In the genomic region with DNA sequence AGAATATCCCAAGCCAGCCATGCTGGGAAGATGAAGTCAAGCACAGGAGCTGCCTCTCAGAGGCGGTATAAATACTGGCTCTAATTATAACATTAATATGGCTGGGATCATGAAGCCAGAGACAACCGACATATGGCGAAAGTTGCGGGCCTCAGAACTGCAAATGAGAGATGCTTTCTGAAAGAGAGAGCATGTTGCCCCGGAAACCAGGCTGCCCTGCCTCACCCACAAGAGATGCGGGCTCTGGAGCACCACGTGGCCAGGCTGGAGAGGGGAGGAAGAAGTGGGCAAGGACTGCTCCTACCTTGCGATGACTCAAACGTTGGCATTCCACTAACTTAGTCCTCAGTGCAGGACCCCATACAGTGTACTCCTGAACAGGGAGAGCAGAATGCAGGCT, we compare ENCODE assay signal across 11 mouse cellular contexts.
A peak's percentile ranks its signal among the peaks of the same experiment; 100 is the strongest.
DNase-seq lines count a peak whose midpoint lies in the region; ATAC-seq lines count a peak whose summit lies in the region.
"Had no signal": no experiment of that assay in that cellular context is flagged by ENCODE, and none has a peak within 500 bp of the region (broad histone marks: within the 10 kb centered on the region; RNA-seq: fewer than 3 reads in every experiment).

No protein-coding gene starts in this region.

- intact Hi-C loops in left cerebral cortex, postnatal 14 days (cut with DNase I), result no loop called here

- DNase-seq in embryo, embryonic 11 days, result peak; percentile 13
- DNase-seq in embryo, embryonic 9.5 days (ENCODE audit: extremely low spot score), result no peak
- DNase-seq in frontal cortex, postnatal 36 days (ENCODE audit: low spot score in 2 of 2), result peak; percentile 33 to 44
- peak; percentile 26 to 31 for DNase-seq in left cerebral cortex, postnatal 14 days (ENCODE audit: low spot score in 2 of 2)
- peak; percentile 40 to 53 for DNase-seq in right cerebral cortex, adult 2 months (ENCODE audit: low spot score in 2 of 2)
- no peak for DNase-seq in thymus, adult 18-20 months
- DNase-seq in Muller cell, postnatal 12 days (ENCODE audit: inconsistent ontology term), result no peak
- DNase-seq: cerebellum, adult 8-10 months; kidney, postnatal 4 days; liver, embryonic 13.5 days had no signal

- no peak for ATAC-seq in activated CD4-positive, CD25-positive, alpha-beta regulatory T cell, adult 4 months

Comparison
In these comparisons a context has a peak if more than half of its experiments do, and no peak if none do; other contexts are left out.
1. DNase-seq: peak in embryo, embryonic 11 days (single experiment), frontal cortex, postnatal 36 days (2 of 2), left cerebral cortex, postnatal 14 days (2 of 2) and right cerebral cortex, adult 2 months (2 of 2); none in embryo, embryonic 9.5 days (single experiment), thymus, adult 18-20 months (0 of 2) and Muller cell, postnatal 12 days (single experiment).